Mouse (Mus musculus) layer of hippocampus, adult 2 months (tissue): ENCODE measurements at regions not wholly inside any gene's neighbourhood (a gene's known extent, or its start where the extent isn't known, plus 50 kb on each side); places are given as distances from the start of the nearest gene placed in this dataset.

Experiments used
- DNase-seq, 2 experiments: peaks; one replicate each; pipeline ENCODE4 v3.0.0; 2022; ENCODE audit warnings: low spot score in 2 of 2
- H3K27ac ChIP-seq: fragments of 200-600 bp; 2 replicates; pipeline ENCODE4 v1.8.1; 2022
- H3K4me3 ChIP-seq: fragments of 200-600 bp; 2 replicates; pipeline ENCODE4 v1.8.1; 2022; ENCODE audit warnings: mild to moderate bottlenecking
- CTCF ChIP-seq: fragments of 200-600 bp; conservative IDR thresholded peaks from 2 replicates; pipeline ENCODE4 v1.8.1; 2022; ENCODE audit warnings: antibody characterized with exemption, mild to moderate bottlenecking, moderate library complexity

- Histone ChIP-seq H3K27ac (no peak overlapping the region), H3K4me3 (no peak overlapping the region)
- no peak for TF ChIP-seq CTCF
- no peak for DNase-seq
Observed at GRCm38 (mm10) chrX:115359111-115359510, 451.7 kb downstream of the Ube2dnl2 start.

- Histone ChIP-seq H3K4me3 (no peak overlapping the region), H3K27ac (no peak overlapping the region)
- peak; percentile 65 for TF ChIP-seq CTCF
- no peak for DNase-seq
Observed at GRCm38 (mm10) chrX:115396373-115396772, 489.0 kb downstream of the Ube2dnl2 start.
